Mouse (Mus musculus) hindbrain, embryonic 14.5 days (tissue): Measurements from ENCODE around the gene Tsc2. TPM values are rescaled to one million over a fixed set of nuclear protein-coding genes. Genes with fewer than 3 reads are reported as not detected.

Experiments used
- ATAC-seq: fragments of 200-750 bp; cut with Nextera tagmentation; 2 replicates; pipeline ENCODE4 v1.8.0; 2017; ENCODE audit warnings: moderate number of reproducible peaks, mild to moderate bottlenecking, moderate TSS enrichment, moderate library complexity; ENCODE audit not compliant: low FRiP score
- DNase-seq: peaks from one replicate; pipeline ENCODE4 v3.0.0-alpha.2; 2015; ENCODE audit warnings: low spot score
- H3K27ac ChIP-seq: fragments of 300-500 bp; sonication (generic); 2 replicates; pipeline ENCODE4 v1.5.1; 2014; ENCODE audit warnings: mild to moderate bottlenecking, moderate library complexity
- H3K27me3 ChIP-seq: fragments of 300-500 bp; sonication (generic); 2 replicates; pipeline ENCODE4 v1.6.1; 2014; ENCODE audit warnings: mild to moderate bottlenecking, low read length, mixed read lengths; ENCODE audit not compliant: control insufficient read depth, insufficient read depth
- H3K36me3 ChIP-seq: fragments of 300-500 bp; sonication (generic); replicated peaks from 2 replicates; pipeline ENCODE4 v1.6.1; 2014; ENCODE audit not compliant: control insufficient read depth, insufficient read depth
- H3K4me1 ChIP-seq: fragments of 300-500 bp; sonication (generic); replicated peaks from 2 replicates; pipeline ENCODE4 v1.6.1; 2014; ENCODE audit warnings: antibody characterized with exemption, low read length, mixed read lengths; ENCODE audit not compliant: control insufficient read depth, insufficient read depth
- H3K4me2 ChIP-seq: fragments of 300-500 bp; sonication (generic); replicated peaks from 2 replicates; pipeline ENCODE4 v1.6.1; 2014; ENCODE audit warnings: mild to moderate bottlenecking, moderate library complexity
- H3K4me3 ChIP-seq: fragments of 300-500 bp; sonication (generic); replicated peaks from 2 replicates; pipeline ENCODE4 v1.5.1; 2014; ENCODE audit warnings: mild to moderate bottlenecking, low read length
- H3K9ac ChIP-seq: fragments of 300-500 bp; sonication (generic); 2 replicates; pipeline ENCODE4 v1.6.1; 2014
- H3K9me3 ChIP-seq: fragments of 300-500 bp; sonication (generic); 2 replicates; pipeline ENCODE4 v1.6.1; 2016; ENCODE audit warnings: low read length; ENCODE audit not compliant: control insufficient read depth
- WGBS: fragments of 180-500 bp; shearing (Covaris S2); extraction: QIAGEN DNeasy Blood & Tissue Kit; methylation state at CpG from one replicate; pipeline ENCODE4 v1.1.7; 2014; 5-methylcytosine and 5-hydroxymethylcytosine counted together
- polyA plus RNA-seq: library from polyadenylated mRNA; unstranded; fragments of >200 nt; fragmentation: Nextera tagmentation; extraction: Ambion mirVana; gene quantifications from 2 replicates; pipeline ENCODE4 v1.2.1, GENCODE M21; 2014

Gene Tsc2
- polyA plus RNA-seq, 1 experiment from 2014 or later, result 74.7 TPM

DNA sequence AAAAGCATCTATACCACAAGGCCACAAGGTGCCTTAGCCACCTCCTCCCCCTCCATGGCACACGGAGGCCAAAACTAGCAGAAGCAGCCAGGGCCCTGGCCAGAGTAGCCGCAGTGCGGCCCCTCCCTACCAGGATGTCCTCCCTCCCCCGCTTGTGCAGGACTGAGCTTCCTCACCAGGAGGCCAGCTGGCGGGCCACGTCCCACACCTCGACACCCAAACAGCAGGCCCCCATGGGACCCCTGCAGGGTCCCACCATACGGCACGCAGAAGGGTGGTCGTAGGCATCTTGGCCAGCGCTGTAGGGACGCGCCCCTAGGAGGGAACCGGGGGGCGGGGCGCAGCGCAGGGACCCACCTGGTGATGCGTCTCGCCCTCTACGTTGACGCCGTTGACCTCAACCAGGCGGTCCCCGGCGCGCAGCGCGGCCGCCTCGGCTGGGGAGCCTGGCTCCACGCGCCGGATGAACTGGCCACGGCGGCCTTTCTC lies 17.2 kb upstream of the Tsc2 start:
- H3K27ac ChIP-seq, result peak overlapping the region; percentile 73
- H3K4me3 ChIP-seq, result peak overlapping the region; percentile 78
- no peaks in the 10 kb centered on the region for H3K9me3 ChIP-seq
- H3K9ac ChIP-seq, result peak overlapping the region; percentile 94
- peaks cover 10% of the 10 kb centered on the region for H3K4me1 ChIP-seq
- H3K27me3 ChIP-seq, result peaks cover 9% of the 10 kb centered on the region; the same call in 1 of the 2 replicates
- ATAC-seq (peak; percentile 56; the same call in 1 of the 2 replicates), DNase-seq (no peak)
- WGBS, result under 1% methylated on average over 32 of the region's 35 CpGs
- H3K4me2 ChIP-seq, result peak overlapping the region; percentile 98
- H3K36me3 ChIP-seq, result no peaks in the 10 kb centered on the region

DNA sequence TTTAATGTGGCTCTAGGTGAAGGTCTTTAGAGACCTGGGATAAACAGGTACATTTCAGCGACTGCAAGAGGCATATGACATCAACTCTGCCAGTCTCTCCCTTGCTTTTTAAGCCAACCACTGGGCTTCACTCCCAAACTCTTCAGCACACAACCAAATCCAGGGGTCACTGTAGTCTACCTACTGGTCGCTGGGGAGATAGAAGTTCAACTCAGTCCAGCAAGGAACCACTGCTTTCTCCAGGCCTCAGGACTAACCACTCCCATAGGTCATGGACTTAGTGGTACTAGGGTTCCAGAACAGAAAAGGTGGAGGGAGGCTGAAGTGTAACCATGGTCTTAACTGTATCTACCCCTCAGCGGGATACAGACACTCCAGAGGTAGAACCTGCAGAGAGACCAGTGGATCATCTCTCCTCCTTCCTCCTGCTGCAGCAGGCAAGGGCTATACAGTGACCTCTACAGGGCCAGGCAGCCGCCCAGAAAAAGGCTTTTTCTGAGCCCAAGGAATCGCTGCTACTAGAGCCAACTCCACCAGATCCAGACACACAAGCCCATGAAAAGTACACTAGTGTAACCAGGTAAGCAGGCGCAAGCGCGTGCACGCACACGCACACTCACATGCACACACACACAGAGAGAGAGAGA lies 16.4 kb upstream of the Tsc2 start:
- Histone ChIP-seq H3K9me3 (no peaks in the 10 kb centered on the region), H3K4me3 (peak overlapping the region; percentile 78), H3K4me2 (peak overlapping the region; percentile 98), H3K36me3 (no peaks in the 10 kb centered on the region), H3K27me3 (peaks cover 9% of the 10 kb centered on the region; the same call in 1 of the 2 replicates), H3K4me1 (peaks cover 10% of the 10 kb centered on the region), H3K9ac (peak overlapping the region; percentile 94), H3K27ac (no peak overlapping the region)
- DNase-seq (no peak), ATAC-seq (no peak)
- WGBS, result 73% methylated on average over 10 of the region's 10 CpGs

DNA sequence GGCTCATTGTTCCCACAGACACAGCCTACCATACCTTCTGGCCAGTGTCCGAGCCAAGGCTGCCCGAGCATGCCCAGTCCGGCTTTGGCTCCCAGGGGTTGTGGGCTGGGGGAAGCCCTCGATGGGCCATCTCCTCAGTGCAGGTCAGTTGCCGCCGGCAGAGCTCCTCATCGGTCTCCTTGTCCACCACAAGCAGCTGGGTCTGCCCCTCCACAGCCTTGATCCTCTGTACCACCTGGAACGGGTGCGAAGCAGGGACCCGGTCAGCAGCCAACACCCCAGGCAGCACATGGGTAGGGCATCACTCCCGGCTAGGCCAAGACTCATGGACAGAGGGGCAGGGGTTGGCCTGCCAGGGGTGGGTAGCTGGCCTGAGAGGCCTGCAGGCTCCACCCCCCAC lies 15.1 kb upstream of the Tsc2 start:
- Histone ChIP-seq H3K27me3 (peaks cover 9% of the 10 kb centered on the region; the same call in 1 of the 2 replicates), H3K4me3 (no peak overlapping the region), H3K27ac (no peak overlapping the region), H3K9me3 (no peaks in the 10 kb centered on the region), H3K36me3 (no peaks in the 10 kb centered on the region), H3K4me1 (peaks cover 10% of the 10 kb centered on the region), H3K9ac (no peak overlapping the region), H3K4me2 (peak overlapping the region; percentile 17; the same call in 1 of the 2 replicates)
- DNase-seq, result no peak
- WGBS, result 75% methylated on average over 11 of the region's 11 CpGs
- ATAC-seq, result no peak

DNA sequence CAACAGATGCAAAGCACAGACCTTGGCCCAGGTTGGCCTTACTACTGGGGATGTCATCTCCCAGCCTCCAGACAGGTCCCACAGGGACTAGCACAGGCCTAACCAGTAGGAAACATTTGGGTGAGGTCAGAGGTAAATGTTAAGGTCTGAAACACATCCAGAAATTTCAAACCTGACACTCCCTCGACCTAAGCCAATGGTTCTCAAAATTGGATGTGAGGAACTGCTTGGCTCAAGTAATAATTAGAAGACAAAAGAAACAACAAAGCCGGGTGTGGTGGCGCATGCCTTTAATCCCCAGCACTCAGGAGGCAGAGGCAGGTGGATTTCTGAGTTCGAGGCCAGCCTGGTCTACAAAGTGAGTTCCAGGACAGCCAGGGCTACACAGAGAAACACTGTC lies 14.0 kb upstream of the Tsc2 start:
- 86% methylated on average over 4 of the region's 4 CpGs for WGBS
- no peak for ATAC-seq
- Histone ChIP-seq H3K27ac (no peak overlapping the region), H3K27me3 (0 out of 2 replicates have a peak, but pooled peaks cover 5% of the 10 kb centered on the region), H3K9me3 (no peaks in the 10 kb centered on the region), H3K9ac (no peak overlapping the region), H3K4me1 (peaks cover 10% of the 10 kb centered on the region), H3K36me3 (peaks cover 6% of the 10 kb centered on the region; the same call in 1 of the 2 replicates), H3K4me3 (no peak overlapping the region), H3K4me2 (no peak overlapping the region)
- DNase-seq, result no peak

DNA sequence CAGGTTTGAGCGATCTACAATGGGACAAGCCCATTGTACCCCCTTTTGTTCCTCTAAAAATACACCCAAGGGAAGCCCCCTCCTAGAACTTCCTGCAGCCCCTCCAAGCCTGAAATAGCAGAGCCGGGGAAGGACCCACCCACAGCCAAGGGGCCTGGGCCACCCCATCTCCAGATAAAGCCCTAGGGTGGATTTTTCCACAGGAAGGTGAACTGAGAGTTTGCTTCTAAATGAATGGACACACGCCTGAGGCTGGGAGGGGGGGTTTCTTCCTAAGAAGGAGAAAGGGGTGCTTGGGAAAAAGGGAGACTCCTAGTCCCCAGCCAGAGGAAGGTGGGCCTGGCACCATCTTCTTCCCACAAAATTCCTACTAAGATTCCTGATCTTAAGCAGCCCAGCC lies 13.5 kb upstream of the Tsc2 start:
- Histone ChIP-seq H3K4me2 (no peak overlapping the region), H3K9me3 (no peaks in the 10 kb centered on the region), H3K9ac (no peak overlapping the region), H3K4me1 (peaks cover 10% of the 10 kb centered on the region), H3K4me3 (no peak overlapping the region), H3K27me3 (0 out of 2 replicates have a peak, but pooled peaks cover 5% of the 10 kb centered on the region), H3K36me3 (peaks cover 7% of the 10 kb centered on the region; the same call in 1 of the 2 replicates), H3K27ac (no peak overlapping the region)
- DNase-seq, result no peak
- no peak for ATAC-seq
- WGBS, result 74% methylated on average over 3 of the region's 3 CpGs

DNA sequence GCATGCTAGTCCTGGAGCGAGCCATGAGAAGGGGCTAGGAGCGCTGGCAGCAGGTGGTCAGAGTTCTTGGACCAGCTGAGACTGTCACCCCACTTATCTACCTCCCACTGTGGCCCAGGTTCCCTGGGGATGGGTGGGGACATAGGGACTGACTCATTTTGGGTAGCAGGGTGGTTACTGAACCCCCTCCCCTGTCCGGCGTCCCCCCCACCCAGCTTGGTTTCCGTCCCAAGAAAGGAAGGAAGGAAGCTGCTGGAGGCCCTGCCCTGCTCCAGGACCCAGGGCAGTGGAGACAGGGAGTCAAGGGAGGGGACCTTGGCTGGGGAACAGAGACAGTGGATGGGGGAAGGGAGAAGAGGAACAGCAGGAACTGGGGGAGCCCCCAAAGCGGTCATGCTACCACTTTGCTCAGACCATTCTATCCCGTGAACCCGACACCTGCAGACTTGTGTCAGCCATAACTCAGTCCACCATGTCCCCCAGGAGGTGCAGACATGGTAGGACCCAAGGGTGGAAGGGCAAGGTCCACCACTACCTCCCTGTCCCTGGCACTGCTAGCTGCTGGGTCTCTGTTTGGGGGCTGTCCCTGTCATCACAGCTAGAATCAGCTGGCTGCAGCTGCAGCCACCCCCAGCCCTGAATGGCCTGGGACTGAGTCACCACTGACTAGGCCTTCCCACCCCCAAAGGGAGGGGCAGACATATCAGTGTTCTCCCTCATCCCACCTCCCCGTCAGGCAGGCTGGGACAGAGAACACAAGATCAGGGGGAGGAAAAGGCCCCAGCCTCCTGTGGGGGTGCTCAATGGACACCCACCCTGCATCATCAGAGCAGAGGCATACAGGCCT lies 12.7 kb upstream of the Tsc2 start:
- Histone ChIP-seq H3K4me1 (peaks cover 4% of the 10 kb centered on the region), H3K27ac (peak overlapping the region; percentile 24; the same call in 1 of the 2 replicates), H3K27me3 (no peaks in the 10 kb centered on the region), H3K4me3 (no peak overlapping the region), H3K9me3 (no peaks in the 10 kb centered on the region), H3K4me2 (no peak overlapping the region), H3K36me3 (peaks cover 13% of the 10 kb centered on the region; the same call in 1 of the 2 replicates), H3K9ac (no peak overlapping the region)
- DNase-seq, result no peak
- ATAC-seq, result no peak
- WGBS, result 75% methylated on average over 9 of the region's 9 CpGs

DNA sequence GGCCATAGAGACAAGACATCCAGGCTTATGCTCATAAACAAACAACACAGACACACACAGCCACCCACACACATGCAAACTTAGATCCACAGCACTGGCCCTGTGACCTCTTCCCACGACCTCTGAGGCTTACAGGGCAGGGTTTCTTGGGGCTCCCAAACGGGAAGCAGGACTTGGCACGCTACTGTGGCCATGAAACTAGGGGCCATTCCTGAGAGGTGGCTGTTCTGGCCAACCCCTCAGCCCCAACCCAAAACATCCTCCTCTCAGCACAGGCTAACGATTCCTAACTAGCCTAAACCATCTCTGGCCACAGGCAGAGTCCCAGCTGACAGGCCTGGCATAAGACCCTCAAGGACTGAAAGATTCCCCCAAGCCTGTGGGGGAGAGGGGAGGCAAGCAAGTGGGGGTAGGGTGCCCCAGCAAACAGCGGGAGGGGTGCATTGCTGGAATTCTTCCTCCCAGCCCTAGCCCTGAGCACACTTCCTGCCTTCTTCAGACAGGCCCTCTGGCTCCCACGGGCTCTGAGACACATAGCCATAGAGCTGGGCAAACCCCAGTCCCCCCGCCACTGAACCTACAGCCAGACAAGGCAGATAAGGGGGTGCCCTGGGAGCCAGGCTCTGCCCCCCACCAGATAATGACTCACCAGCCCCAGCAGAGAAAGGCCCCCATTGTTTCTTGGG lies 11.7 kb upstream of the Tsc2 start:
- H3K9ac ChIP-seq, result no peak overlapping the region
- no peak overlapping the region for H3K4me2 ChIP-seq
- no peaks in the 10 kb centered on the region for H3K9me3 ChIP-seq
- DNase-seq (no peak), ATAC-seq (no peak)
- H3K4me1 ChIP-seq, result no peaks in the 10 kb centered on the region; the same call in 1 of the 2 replicates
- peak overlapping the region; percentile 24; the same call in 1 of the 2 replicates for H3K27ac ChIP-seq
- H3K27me3 ChIP-seq, result no peaks in the 10 kb centered on the region
- peaks cover 13% of the 10 kb centered on the region for H3K36me3 ChIP-seq
- WGBS, result 54% methylated on average over 7 of the region's 7 CpGs
- no peak overlapping the region for H3K4me3 ChIP-seq

DNA sequence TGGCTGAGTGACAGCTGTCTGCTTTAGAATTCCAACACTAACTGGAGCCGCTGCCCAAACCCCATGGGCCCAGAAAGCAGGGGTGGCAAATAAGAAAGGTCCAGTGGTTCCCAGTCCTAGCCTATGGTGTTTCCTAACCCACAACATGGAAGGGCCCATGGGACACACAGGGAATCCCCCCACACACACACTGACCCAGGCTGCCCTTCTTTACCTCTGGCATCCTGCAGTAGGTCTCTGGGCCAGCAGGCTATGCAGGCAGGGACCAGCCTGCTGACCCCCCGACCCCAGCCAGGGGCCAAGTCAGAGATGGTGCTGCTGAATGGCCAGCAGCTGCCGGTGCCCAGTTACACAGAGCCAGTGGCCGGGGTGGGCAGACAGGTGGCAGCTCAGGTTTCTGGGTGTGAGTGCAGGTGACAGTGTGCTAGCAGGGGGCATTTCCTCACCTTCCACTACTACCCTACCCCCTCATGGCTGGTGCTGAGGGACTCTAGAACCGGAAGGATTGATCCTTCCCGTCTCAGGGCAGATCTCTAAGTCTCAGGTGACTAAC lies 10.4 kb upstream of the Tsc2 start:
- H3K4me3 ChIP-seq, result no peak overlapping the region
- no peak overlapping the region for H3K27ac ChIP-seq
- H3K9me3 ChIP-seq, result no peaks in the 10 kb centered on the region
- WGBS, result 70% methylated on average over 6 of the region's 6 CpGs
- no peak overlapping the region for H3K9ac ChIP-seq
- no peak for ATAC-seq
- no peaks in the 10 kb centered on the region for H3K4me1 ChIP-seq
- no peaks in the 10 kb centered on the region for H3K27me3 ChIP-seq
- H3K4me2 ChIP-seq, result no peak overlapping the region
- H3K36me3 ChIP-seq, result peaks cover 13% of the 10 kb centered on the region
- DNase-seq, result no peak
